In genomic region chr3:151914010-151914513, GRCm38 (mm10) we compare ENCODE assay signal across 9 mouse cellular contexts.
DNase-seq lines count a peak whose midpoint lies in the region; ATAC-seq and TF ChIP-seq lines count a peak whose summit lies in the region.
"Had no signal": no experiment of that assay in that cellular context is flagged by ENCODE, and none has a peak within 500 bp of the region (broad histone marks: within the 10 kb centered on the region; RNA-seq: fewer than 3 reads in every experiment).

No protein-coding gene starts in this region.

- DNase-seq in testis, postnatal 14 days (ENCODE audit: low spot score), result peak; percentile 7
- DNase-seq in testis, postnatal 10 days (ENCODE audit: low spot score), result no peak
- DNase-seq in gastrocnemius, postnatal 14 days, result peak; percentile 60
- peak; percentile 30 for DNase-seq in liver
- peak; percentile 45 for DNase-seq in neural tube, embryonic 10.5 days (ENCODE audit: extremely low spot score, low spot score)
- DNase-seq in spleen, postnatal 10 days (ENCODE audit: low spot score in 2 of 2), result no peak
- no peak for DNase-seq in ovary, adult 18-20 months (ENCODE audit: low spot score)

- no peaks in the 10 kb centered on the region for H3K4me1 ChIP-seq in intestine, postnatal 0 days (replicated peaks; ENCODE audit: control insufficient read depth, insufficient read depth, low read length)

- H3K36me3 ChIP-seq in intestine, postnatal 0 days (ENCODE audit: control insufficient read depth, insufficient read depth), result no peaks in the 10 kb centered on the region

- no peak overlapping the region for H3K4me2 ChIP-seq in intestine, postnatal 0 days (replicated peaks; ENCODE audit: low read depth)

- 55% methylated on average over 13 of the region's 13 CpGs for WGBS in intestine, postnatal 0 days

- peak; percentile 31; the same call in 1 of the 2 replicates for ATAC-seq in intestine, postnatal 0 days

- intact Hi-C loops in gastrocnemius, postnatal 14 days (cut with DNase I; ENCODE audit: low total_unique reads), result no loop called here

- H3K9ac ChIP-seq in intestine, postnatal 0 days (ENCODE audit: low read depth, low read length), result no peak overlapping the region

- no peak overlapping the region for H3K27ac ChIP-seq in intestine, postnatal 0 days (ENCODE audit: low read depth, low read length)
- H3K27ac ChIP-seq: macrophage had no signal

- H3K27me3 ChIP-seq in intestine, postnatal 0 days (replicated peaks; ENCODE audit: control insufficient read depth, insufficient read depth, low read length), result no peaks in the 10 kb centered on the region

- no peaks in the 10 kb centered on the region for H3K9me3 ChIP-seq in intestine, postnatal 0 days (ENCODE audit: control insufficient read depth)

- TF ChIP-seq CTCF in intestine, postnatal 0 days (IDR thresholded peaks at IDR 0.05; ENCODE audit: low read depth), result no peak

- no peak overlapping the region for H3K4me3 ChIP-seq in intestine, postnatal 0 days (ENCODE audit: low read depth, low read length)

Comparison
In these comparisons a context has a peak if more than half of its experiments do, and no peak if none do; other contexts are left out.
1. DNase-seq: peak in testis, postnatal 14 days (single experiment), gastrocnemius, postnatal 14 days (single experiment), liver (single experiment) and neural tube, embryonic 10.5 days (single experiment); none in testis, postnatal 10 days (single experiment), spleen, postnatal 10 days (0 of 2) and ovary, adult 18-20 months (single experiment).